17 mouse cellular contexts compared by ENCODE assay signal in the genomic region with DNA sequence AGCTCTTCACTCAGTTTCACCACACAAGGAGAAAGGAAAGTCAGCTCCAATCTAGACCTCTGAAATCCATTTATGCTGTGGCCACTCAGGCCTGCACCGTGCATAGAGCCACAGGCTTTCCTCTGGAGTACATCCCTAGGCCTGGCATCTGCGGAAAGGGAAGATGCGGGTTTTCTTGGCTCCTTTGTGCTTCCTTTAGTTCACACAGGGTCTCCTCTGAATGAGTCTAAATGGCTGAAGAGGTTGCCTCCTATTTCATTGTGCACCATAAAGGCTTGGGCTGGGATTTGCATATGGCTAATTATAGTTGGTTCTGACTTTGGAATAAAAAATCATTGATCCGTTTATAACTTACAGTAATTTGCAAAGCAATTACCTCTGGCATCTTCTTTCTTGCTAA.
"Had no signal": no experiment of that assay in that cellular context is flagged by ENCODE, and none has a peak within 500 bp of the region (broad histone marks: within the 10 kb centered on the region; RNA-seq: fewer than 3 reads in every experiment).

No protein-coding gene starts in this region.

- ATAC-seq: liver, postnatal 0 days; lung, postnatal 0 days; midbrain, embryonic 13.5 days; midbrain, embryonic 15.5 days had no signal

- DNase-seq: liver, postnatal 0 days; lung, adult 2 months; lung, postnatal 14 days; lung, postnatal 36 days; thymus, adult 2 months; thymus, postnatal 25 days; thymus, postnatal 4 days had no signal

- H3K27ac ChIP-seq: lung, embryonic 15.5 days; macrophage; midbrain, embryonic 13.5 days; midbrain, embryonic 15.5 days; neural tube, embryonic 12.5 days; stomach, embryonic 15.5 days; stomach, postnatal 0 days had no signal

- H3K4me3 ChIP-seq: lung, embryonic 15.5 days; megakaryocyte, embryonic 14.5 days; midbrain, embryonic 13.5 days; midbrain, embryonic 15.5 days; neural tube, embryonic 12.5 days; stomach, embryonic 15.5 days had no signal

- H3K27me3 ChIP-seq: lung, embryonic 15.5 days; megakaryocyte, embryonic 14.5 days; midbrain, embryonic 13.5 days; midbrain, embryonic 15.5 days; neural tube, embryonic 12.5 days; stomach, embryonic 15.5 days had no signal

- H3K9ac ChIP-seq: liver, postnatal 0 days; lung, embryonic 15.5 days; midbrain, embryonic 13.5 days; midbrain, embryonic 15.5 days; neural tube, embryonic 12.5 days; stomach, embryonic 15.5 days had no signal

- H3K36me3 ChIP-seq: lung, embryonic 15.5 days; midbrain, embryonic 13.5 days; midbrain, embryonic 15.5 days; neural tube, embryonic 12.5 days; stomach, embryonic 15.5 days had no signal

- H3K4me1 ChIP-seq: megakaryocyte, embryonic 14.5 days; midbrain, embryonic 13.5 days; midbrain, embryonic 15.5 days; neural tube, embryonic 12.5 days; stomach, embryonic 15.5 days had no signal

- H3K9me3 ChIP-seq: lung, embryonic 15.5 days; megakaryocyte, embryonic 14.5 days; midbrain, embryonic 13.5 days; midbrain, embryonic 15.5 days; neural tube, embryonic 12.5 days; stomach, embryonic 15.5 days had no signal

- H3K4me2 ChIP-seq: lung, embryonic 15.5 days; midbrain, embryonic 11.5 days; midbrain, embryonic 13.5 days; midbrain, embryonic 15.5 days; neural tube, embryonic 12.5 days; stomach, embryonic 15.5 days had no signal
